8 mouse cellular contexts compared by ENCODE assay signal in genomic region chr1:134097956-134098725, GRCm38 (mm10). TPM values are rescaled to one million over a fixed set of nuclear protein-coding genes. Genes with fewer than 3 reads are reported as not detected.
DNase-seq lines count a peak whose midpoint lies in the region; ATAC-seq and TF ChIP-seq lines count a peak whose summit lies in the region.

No protein-coding gene starts in this region.

- peak overlapping the region; percentile 89 for H3K27ac ChIP-seq in embryonic facial prominence, embryonic 13.5 days
- H3K27ac ChIP-seq in heart, embryonic 14.5 days (replicated peaks in 1 of 2; ENCODE audit: control insufficient read depth in 1 of 2, insufficient read depth in 1 of 2, low read depth in 2 of 2, low read length in 2 of 2) = peak overlapping the region; percentile 98 to 100
- H3K27ac ChIP-seq in kidney, postnatal 0 days = peak overlapping the region; percentile 97

- H3K36me3 ChIP-seq in embryonic facial prominence, embryonic 13.5 days = no peaks in the 10 kb centered on the region
- H3K36me3 ChIP-seq in heart, embryonic 14.5 days (ENCODE audit: control insufficient read depth, insufficient read depth, low read length) = no peaks in the 10 kb centered on the region
- no peaks in the 10 kb centered on the region for H3K36me3 ChIP-seq in kidney, postnatal 0 days (ENCODE audit: insufficient read depth, low read length)

- H3K4me3 ChIP-seq in embryonic facial prominence, embryonic 13.5 days = 0 out of 2 replicates have a peak overlapping the region, but pooled peaks have one; percentile 46
- H3K4me3 ChIP-seq in heart, embryonic 14.5 days (ENCODE audit: control insufficient read depth in 1 of 2, insufficient read depth in 1 of 2, low read depth in 1 of 2, low read length in 2 of 2) = peak overlapping the region in 1 of 2 experiments; percentile 42; a peak in 2 of 4 replicates
- H3K4me3 ChIP-seq in kidney, postnatal 0 days (replicated peaks; ENCODE audit: low read depth, low read length) = no peak overlapping the region

- H3K9ac ChIP-seq in embryonic facial prominence, embryonic 13.5 days = 0 out of 2 replicates have a peak overlapping the region, but pooled peaks have one; percentile 51
- H3K9ac ChIP-seq in heart, embryonic 14.5 days (ENCODE audit: low read length) = peak overlapping the region; percentile 68
- 0 out of 2 replicates have a peak overlapping the region, but pooled peaks have one; percentile 36 for H3K9ac ChIP-seq in kidney, postnatal 0 days (ENCODE audit: low read depth, low read length)

- no peak for TF ChIP-seq CTCF in kidney, postnatal 0 days (IDR thresholded peaks at IDR 0.05; ENCODE audit: low read depth)

- no peaks in the 10 kb centered on the region for H3K9me3 ChIP-seq in embryonic facial prominence, embryonic 13.5 days
- H3K9me3 ChIP-seq in heart, embryonic 14.5 days (ENCODE audit: control insufficient read depth, low read length) = no peaks in the 10 kb centered on the region
- H3K9me3 ChIP-seq in kidney, postnatal 0 days (replicated peaks; ENCODE audit: low read length) = no peaks in the 10 kb centered on the region

- 72% methylated on average over 13 of the region's 13 CpGs for WGBS in embryonic facial prominence, embryonic 13.5 days
- WGBS in heart, embryonic 14.5 days = 39% methylated on average over 13 of the region's 13 CpGs
- WGBS in kidney, postnatal 0 days = 42% methylated on average over 13 of the region's 13 CpGs

- ATAC-seq in embryonic facial prominence, embryonic 13.5 days (ENCODE audit: insufficient number of reproducible peaks, insufficient read depth, low FRiP score, low TSS enrichment, low read depth) = no peak
- no peak for ATAC-seq in heart, embryonic 14.5 days (ENCODE audit: insufficient number of reproducible peaks, insufficient read depth, low FRiP score, low read depth)
- no peak for ATAC-seq in kidney, postnatal 0 days (replicated peaks; ENCODE audit: low FRiP score, low read depth)

- no peaks in the 10 kb centered on the region for H3K27me3 ChIP-seq in embryonic facial prominence, embryonic 13.5 days
- H3K27me3 ChIP-seq in heart, embryonic 14.5 days (ENCODE audit: control insufficient read depth, insufficient read depth, low read length) = no peaks in the 10 kb centered on the region
- no peaks in the 10 kb centered on the region for H3K27me3 ChIP-seq in kidney, postnatal 0 days (ENCODE audit: insufficient read depth, low read length)

- H3K4me2 ChIP-seq in embryonic facial prominence, embryonic 13.5 days = peak overlapping the region; percentile 65
- peak overlapping the region; percentile 77 for H3K4me2 ChIP-seq in heart, embryonic 14.5 days (ENCODE audit: low read length)
- peak overlapping the region; percentile 46 for H3K4me2 ChIP-seq in kidney, postnatal 0 days (ENCODE audit: low read length)

- peaks cover 63% of the 10 kb centered on the region for H3K4me1 ChIP-seq in embryonic facial prominence, embryonic 13.5 days
- H3K4me1 ChIP-seq in heart, embryonic 14.5 days (ENCODE audit: control insufficient read depth in 2 of 2, insufficient read depth in 2 of 2, low read length in 2 of 2) = peaks cover 58 to 62% of the 10 kb centered on the region in 2 experiments
- H3K4me1 ChIP-seq in kidney, postnatal 0 days (replicated peaks; ENCODE audit: insufficient read depth, low read length) = peaks cover 62% of the 10 kb centered on the region

- intact Hi-C loops in left cerebral cortex, postnatal 4 days (cut with DNase I) = no loop called here

- peak; percentile 24 for DNase-seq in embryo, embryonic 10.5 days (ENCODE audit: low spot score)
- no peak for DNase-seq in embryo, embryonic 11 days
- peak; percentile 68 for DNase-seq in kidney, postnatal 0 days (ENCODE audit: low spot score)
- DNase-seq in lung, postnatal 36 days = peak; percentile 90
- no peak for DNase-seq in frontal cortex, postnatal 10 days (ENCODE audit: low spot score in 2 of 2)
- DNase-seq in left cerebral cortex, postnatal 4 days = no peak

RNA-seq across cellular contexts. Expression of gene Chit1, which starts 12.9 kb away (rescaled TPM):
- polyA plus RNA-seq in embryonic facial prominence, embryonic 13.5 days (2015; fragmentation: Nextera tagmentation; extraction: Ambion mirVana) = not detected in 2 replicates
- 0.46 and 0.96 TPM in 2 replicates for polyA plus RNA-seq in heart, embryonic 14.5 days (2014; fragmentation: Nextera tagmentation; extraction: Ambion mirVana)
- 0.41 and 0.58 TPM in 2 replicates for polyA plus RNA-seq in kidney, postnatal 0 days (2015; fragmentation: Nextera tagmentation; extraction: Ambion mirVana)
- total RNA-seq in left cerebral cortex, postnatal 4 days (2021) = under 1 TPM; 0.48 to 0.54 TPM

RNA-seq across cellular contexts. Expression of gene Btg2, which starts 19.2 kb away (rescaled TPM):
- 21.2 and 24.2 TPM in 2 replicates for polyA plus RNA-seq in embryonic facial prominence, embryonic 13.5 days (2015; fragmentation: Nextera tagmentation; extraction: Ambion mirVana)
- 34.7 and 36.9 TPM in 2 replicates for polyA plus RNA-seq in heart, embryonic 14.5 days (2014; fragmentation: Nextera tagmentation; extraction: Ambion mirVana)
- 37.5 and 39.2 TPM in 2 replicates for polyA plus RNA-seq in kidney, postnatal 0 days (2015; fragmentation: Nextera tagmentation; extraction: Ambion mirVana)
- 1 to 10 TPM; 7.9 to 8.1 TPM for total RNA-seq in left cerebral cortex, postnatal 4 days (2021)

Comparison
In these comparisons a context has a peak if more than half of its experiments do, and no peak if none do; other contexts are left out.
1. DNase-seq: peak in embryo, embryonic 10.5 days (single experiment), kidney, postnatal 0 days (single experiment) and lung, postnatal 36 days (single experiment); none in embryo, embryonic 11 days (single experiment), frontal cortex, postnatal 10 days (0 of 2) and left cerebral cortex, postnatal 4 days (single experiment).
2. Peak in every context shown above with its lines, with median percentiles within 50 percentile points of each other: H3K27ac ChIP-seq, H3K4me2 ChIP-seq and H3K9ac ChIP-seq.